Mouse (Mus musculus) layer of hippocampus, postnatal 14 days (tissue): ENCODE measurements around the gene Nrap. TPM values are rescaled to one million over a fixed set of nuclear protein-coding genes. Genes with fewer than 3 reads are reported as not detected.

Source experiments
- DNase-seq, 2 experiments: peaks; one replicate each; pipeline ENCODE4 v3.0.0; 2021 to 2022; ENCODE audit warnings: low spot score in 2 of 2, mixed read lengths in 1 of 2
- total RNA-seq, 2 experiments: library from RNA; stranded (reverse); gene quantifications; 2 replicates each; pipeline ENCODE4 v1.2.3; 2021

Nrap gene
- total RNA-seq, 2 experiments from 2014 or later: 0.14 to 0.25 TPM

GRCm38 (mm10) chr19:56319219-56319618 is 70.6 kb downstream of the Nrap start:
- no peak for DNase-seq

- DNase-seq: no peak
Measured at GRCm38 (mm10) chr19:56316531-56316930, 73.3 kb downstream of the Nrap start.

- no peak for DNase-seq
Measured at GRCm38 (mm10) chr19:56300835-56301234, 89.0 kb downstream of the Nrap start.

- no peak for DNase-seq
Measured at GRCm38 (mm10) chr19:56297264-56297663, 92.6 kb downstream of the Nrap start.

GRCm38 (mm10) chr19:56296668-56297067 is 93.2 kb downstream of the Nrap start:
- DNase-seq: no peak

- DNase-seq: peak; percentile 77
Measured at GRCm38 (mm10) chr19:56294654-56295399, 95.0 kb downstream of the Nrap start.

- DNase-seq: no peak
Measured at GRCm38 (mm10) chr19:56292335-56292734, 97.5 kb downstream of the Nrap start.

GRCm38 (mm10) chr19:56291898-56292297 is 97.9 kb downstream of the Nrap start:
- peak in 1 of 2 experiments; percentile 28 for DNase-seq

GRCm38 (mm10) chr19:56289642-56290041 is 100.2 kb downstream of the Nrap start:
- no peak for DNase-seq

GRCm38 (mm10) chr19:56288436-56288835 is 101.4 kb downstream of the Nrap start:
- no peak for DNase-seq

GRCm38 (mm10) chr19:56287580-56288367 is 102.1 kb downstream of the Nrap start:
- no peak for DNase-seq

GRCm38 (mm10) chr19:56286866-56287265 is 103.0 kb downstream of the Nrap start, which contains the start of gene Habp2:
Gene Habp2, plus strand, starts transcription at chr19:56287137.
- no peak for DNase-seq

- no peak for DNase-seq
Measured at GRCm38 (mm10) chr19:56285222-56285621, 104.6 kb downstream of the Nrap start.

- no peak for DNase-seq
Measured at GRCm38 (mm10) chr19:56278366-56278765, 111.5 kb downstream of the Nrap start.

GRCm38 (mm10) chr19:56277951-56278350 is 111.9 kb downstream of the Nrap start:
- DNase-seq: no peak

GRCm38 (mm10) chr19:56277140-56277804 is 112.6 kb downstream of the Nrap start:
- no peak for DNase-seq

- no peak for DNase-seq
Measured at GRCm38 (mm10) chr19:56272081-56272480, 117.8 kb downstream of the Nrap start.

Other genes starting within 250 kb of the Nrap start
- not detected for gene Habp2, start 102.9 kb downstream of the Nrap start, total RNA-seq
- gene Casp7, start 7.1 kb upstream of the Nrap start, total RNA-seq: 1 to 10 TPM; 5.1 to 6.3 TPM
- gene Plekhs1, start 71.6 kb upstream of the Nrap start, total RNA-seq: 1 to 10 TPM in 1 of 2 experiments, under 1 TPM in 1; 0.45 to 1.1 TPM
- gene Dclre1a, start 158.2 kb upstream of the Nrap start, total RNA-seq: 1 to 10 TPM; 7.3 to 7.4 TPM
- 10 to 100 TPM; 11.0 to 11.3 TPM for gene Nhlrc2, start 158.2 kb upstream of the Nrap start, total RNA-seq